Mouse (Mus musculus): ENCODE measurements around the gene Sympk. TPM values are rescaled to one million over a fixed set of nuclear protein-coding genes. Genes with fewer than 3 reads are reported as not detected.
A peak's percentile ranks its signal among the peaks of the same experiment; 100 is the strongest.

Gene Sympk
- polyA plus RNA-seq, 1 experiment from 2014 or later = 18.5 TPM

DNA sequence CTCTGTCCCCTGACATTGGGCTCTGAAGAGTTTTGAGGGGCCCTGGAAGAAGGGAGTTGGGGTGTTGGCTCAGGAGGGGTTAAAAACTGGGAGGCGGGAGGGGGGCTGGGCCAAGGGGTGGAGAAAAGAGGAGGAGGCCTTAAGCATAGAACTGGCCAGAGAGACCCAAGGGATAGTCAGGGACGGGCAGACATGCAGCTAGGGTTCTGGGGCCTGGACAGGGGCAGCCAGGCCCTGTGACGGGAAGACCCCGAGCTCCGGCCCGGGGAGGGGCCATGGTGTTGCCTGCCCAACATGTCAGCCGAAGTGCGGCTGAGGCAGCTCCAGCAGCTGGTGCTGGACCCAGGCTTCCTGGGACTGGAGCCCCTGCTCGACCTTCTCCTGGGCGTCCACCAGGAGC lies 59.5 kb downstream of the Sympk start, which contains the start of gene Dmpk:
TSS of gene Dmpk (plus strand) at position 149 of the 400 bp plus-strand sequence.
- no peak for DNase-seq (ENCODE audit: low spot score)

DNA sequence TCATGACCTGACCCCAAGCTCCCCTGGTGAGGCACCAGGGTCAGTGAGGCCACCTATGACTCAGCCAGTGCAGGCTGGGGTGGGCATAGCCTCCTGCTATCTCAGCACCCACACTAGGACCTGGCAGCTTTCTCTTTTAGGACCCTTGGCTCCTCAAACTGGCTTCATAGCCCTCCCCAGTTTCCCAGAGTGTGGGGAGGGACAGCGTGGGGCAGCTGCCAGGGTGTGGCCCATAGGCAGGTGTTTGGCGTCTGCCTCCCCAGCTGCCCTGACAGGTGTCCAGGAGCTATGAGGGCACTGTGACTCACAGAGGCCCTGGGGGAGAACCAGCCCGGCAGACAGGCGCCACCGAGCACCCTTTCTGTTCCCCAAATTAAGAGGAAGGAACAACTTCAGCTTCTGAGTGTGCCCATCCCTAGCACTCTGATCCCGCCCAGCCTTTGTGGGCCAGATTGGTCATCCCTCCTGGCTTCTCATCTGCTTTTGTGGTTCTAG lies 60.1 kb downstream of the Sympk start:
- DNase-seq (ENCODE audit: low spot score) = no peak

DNA sequence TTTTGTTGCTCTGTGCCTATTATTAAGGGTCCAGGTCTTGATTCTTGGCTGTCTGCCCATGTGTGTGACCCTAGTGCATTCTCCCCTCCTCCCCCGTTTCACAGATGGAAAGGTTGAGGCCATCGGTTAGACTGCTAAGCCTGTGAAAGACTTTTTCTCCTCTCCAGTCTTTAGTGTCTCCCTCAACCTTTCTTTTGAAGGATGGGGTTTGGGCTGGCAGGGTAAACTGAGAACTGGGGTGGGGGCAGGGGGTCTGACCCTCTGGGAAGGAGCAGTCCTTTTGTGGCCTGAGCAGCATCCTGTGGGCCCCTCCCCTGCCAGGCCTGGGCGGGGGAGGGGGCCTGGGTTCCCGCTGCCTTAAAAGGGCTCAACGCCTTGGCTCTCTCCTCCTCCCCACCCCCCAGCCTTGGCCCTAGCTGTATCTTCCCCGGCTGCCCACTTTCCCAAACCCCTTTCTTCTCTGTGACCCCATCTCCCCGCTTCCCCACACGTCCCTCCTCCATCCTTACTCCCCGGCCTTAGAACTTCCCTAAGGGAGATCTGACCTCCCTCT lies 60.8 kb downstream of the Sympk start:
- no peak for DNase-seq (ENCODE audit: low spot score)

DNA sequence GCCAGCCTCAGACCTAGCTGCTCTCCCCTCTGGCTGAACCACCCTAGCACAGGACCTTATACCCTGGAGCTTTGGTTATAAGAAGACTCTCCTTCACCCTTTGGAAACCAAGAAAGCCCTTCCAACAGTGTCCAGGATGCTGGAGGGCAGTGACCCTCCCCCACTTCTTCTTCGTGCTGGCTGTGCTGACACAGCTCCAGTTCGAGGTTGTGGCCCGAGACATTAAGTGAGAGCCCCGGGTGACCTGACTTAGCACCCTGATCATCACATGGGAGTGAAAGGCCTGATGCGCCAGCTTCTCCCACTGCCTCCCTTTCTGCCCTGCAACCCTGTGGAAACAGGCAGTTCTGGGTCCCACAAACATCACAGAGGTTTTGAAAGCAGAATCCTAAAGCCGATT lies 61.3 kb downstream of the Sympk start:
- no peak for DNase-seq (ENCODE audit: low spot score)

DNA sequence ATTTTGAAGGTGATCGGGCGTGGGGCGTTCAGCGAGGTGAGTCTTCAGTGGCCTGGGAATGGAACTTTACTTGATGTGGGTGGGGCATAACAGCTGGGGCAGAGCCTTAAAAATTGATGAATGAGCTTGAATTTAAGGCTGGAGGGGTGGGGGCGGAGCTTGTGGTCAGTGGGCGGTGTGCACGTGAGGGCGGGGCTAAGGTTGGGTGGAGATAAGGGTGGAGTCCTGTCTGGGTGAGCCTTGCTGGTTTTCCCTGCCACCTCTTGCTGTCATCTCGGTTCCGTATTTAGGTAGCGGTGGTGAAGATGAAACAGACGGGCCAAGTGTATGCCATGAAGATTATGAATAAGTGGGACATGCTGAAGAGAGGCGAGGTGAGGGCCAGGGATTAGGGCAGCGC lies 61.9 kb downstream of the Sympk start:
- no peak for DNase-seq (ENCODE audit: low spot score)

DNA sequence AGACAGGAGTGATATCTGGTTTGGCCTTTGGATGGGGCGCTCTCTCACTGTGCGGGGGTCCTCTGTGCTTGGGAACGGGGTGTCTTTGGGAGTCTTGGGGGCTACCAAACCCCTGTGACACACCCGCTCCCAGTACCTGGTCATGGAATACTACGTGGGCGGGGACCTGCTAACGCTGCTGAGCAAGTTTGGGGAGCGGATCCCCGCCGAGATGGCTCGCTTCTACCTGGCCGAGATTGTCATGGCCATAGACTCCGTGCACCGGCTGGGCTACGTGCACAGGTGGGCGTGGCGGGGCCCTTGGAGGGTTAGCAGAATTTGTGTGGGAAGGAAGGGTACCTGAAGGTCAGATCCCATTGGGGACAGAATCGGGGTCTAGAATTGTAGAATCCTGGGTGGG lies 62.6 kb downstream of the Sympk start:
- no peak for DNase-seq (ENCODE audit: low spot score)

DNA sequence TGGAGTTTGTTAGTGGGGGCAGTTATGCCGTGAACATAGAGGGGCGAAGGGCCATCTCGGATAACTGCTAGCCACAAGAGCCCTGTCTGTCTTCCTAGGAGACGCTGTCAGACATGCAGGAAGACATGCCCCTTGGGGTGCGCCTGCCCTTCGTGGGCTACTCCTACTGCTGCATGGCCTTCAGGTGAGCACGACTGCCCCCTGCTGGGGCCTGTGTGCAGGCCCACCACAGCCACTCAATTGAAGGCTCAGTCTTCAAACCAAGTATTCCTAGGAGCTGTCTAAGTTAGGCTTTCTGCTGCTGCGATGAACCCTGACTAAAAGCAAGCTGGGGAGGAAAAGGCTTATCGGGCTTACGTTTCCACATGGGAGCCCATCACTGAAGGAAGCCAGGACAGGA lies 64.6 kb downstream of the Sympk start:
- peak; percentile 77 for DNase-seq (ENCODE audit: low spot score)

DNA sequence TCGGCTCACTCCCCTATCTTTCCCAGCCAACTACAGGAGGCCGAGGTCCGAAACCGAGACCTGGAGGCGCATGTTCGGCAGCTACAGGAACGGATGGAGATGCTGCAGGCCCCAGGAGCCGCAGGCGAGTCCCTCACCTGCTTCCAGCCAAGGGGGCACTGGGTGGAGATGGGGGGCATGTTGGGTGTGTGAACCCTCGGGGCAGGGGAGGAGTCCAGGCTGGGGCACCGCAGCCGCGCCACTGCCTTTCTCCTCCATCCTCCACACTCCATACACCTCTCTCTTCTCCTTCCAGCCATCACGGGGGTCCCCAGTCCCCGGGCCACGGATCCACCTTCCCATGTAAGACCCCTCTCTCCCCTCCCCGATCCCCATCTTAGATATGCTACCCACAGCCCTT lies 67.7 kb downstream of the Sympk start:
- no peak for DNase-seq (ENCODE audit: low spot score)

DNA sequence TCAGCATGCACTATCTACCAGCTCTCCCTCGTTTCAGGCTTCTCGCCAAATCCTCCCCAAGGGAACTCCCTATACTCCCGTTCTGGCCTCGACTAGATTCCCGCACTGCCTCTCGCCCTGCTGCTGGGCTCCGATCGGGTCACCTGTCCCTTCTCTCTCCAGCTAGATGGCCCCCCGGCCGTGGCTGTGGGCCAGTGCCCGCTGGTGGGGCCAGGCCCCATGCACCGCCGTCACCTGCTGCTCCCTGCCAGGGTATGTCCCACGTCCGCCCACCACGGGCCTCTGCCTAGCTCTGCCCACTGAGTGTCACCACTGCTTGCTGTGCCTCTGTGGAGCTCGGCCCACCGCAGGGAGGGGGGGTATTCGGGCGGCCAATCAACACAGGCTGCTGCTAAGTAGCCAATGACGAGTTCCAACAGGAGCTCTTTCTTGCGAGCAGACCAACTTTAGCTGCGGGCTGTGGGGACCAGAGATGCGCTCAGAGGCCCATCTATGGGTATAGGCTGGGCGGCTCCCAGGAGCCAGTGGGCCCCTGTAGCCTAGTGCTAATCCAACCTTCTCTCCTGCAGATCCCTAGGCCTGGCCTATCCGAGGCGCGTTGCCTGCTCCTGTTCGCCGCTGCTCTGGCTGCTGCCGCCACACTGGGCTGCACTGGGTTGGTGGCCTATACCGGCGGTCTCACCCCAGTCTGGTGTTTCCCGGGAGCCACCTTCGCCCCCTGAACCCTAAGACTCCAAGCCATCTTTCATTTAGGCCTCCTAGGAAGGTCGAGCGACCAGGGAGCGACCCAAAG lies 68.4 kb downstream of the Sympk start:
- DNase-seq (ENCODE audit: low spot score) = no peak

DNA sequence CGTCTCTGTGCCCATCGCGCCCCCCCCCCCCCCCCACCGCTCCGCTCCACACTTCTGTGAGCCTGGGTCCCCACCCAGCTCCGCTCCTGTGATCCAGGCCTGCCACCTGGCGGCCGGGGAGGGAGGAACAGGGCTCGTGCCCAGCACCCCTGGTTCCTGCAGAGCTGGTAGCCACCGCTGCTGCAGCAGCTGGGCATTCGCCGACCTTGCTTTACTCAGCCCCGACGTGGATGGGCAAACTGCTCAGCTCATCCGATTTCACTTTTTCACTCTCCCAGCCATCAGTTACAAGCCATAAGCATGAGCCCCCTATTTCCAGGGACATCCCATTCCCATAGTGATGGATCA lies 69.0 kb downstream of the Sympk start:
- peak; percentile 89 for DNase-seq (ENCODE audit: low spot score)

DNA sequence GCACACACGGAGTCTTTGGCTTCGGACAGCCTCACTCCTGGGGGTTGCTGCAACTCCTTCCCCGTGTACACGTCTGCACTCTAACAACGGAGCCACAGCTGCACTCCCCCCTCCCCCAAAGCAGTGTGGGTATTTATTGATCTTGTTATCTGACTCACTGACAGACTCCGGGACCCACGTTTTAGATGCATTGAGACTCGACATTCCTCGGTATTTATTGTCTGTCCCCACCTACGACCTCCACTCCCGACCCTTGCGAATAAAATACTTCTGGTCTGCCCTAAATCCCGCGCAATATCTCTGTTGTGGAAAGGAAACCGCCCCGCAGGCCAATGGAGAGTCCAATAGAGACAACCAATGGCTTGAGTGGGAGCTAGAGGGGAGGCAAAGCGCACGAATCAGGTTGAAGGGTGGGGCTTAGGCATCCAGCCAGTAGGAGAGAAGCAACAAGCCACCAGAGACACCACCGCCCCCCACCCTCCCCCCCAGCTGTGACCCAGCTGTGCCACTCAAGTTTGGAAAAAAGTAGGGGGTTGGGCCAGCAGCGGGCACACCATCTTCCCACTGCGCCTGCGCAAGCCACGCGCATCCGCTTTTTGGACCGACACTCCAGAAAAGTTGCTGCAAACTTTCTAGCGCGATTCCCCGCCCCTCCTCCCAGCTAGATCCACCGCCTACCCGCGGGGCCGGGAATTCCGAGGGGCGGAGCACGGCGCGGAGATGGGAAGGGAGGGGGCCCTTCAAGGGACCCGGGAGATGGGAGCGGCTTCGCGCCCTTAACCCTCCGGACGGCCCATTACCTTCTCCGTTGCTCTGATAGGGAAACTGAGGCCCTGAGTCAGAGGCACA lies 69.6 kb downstream of the Sympk start:
- DNase-seq (ENCODE audit: low spot score) = peak; percentile 97

DNA sequence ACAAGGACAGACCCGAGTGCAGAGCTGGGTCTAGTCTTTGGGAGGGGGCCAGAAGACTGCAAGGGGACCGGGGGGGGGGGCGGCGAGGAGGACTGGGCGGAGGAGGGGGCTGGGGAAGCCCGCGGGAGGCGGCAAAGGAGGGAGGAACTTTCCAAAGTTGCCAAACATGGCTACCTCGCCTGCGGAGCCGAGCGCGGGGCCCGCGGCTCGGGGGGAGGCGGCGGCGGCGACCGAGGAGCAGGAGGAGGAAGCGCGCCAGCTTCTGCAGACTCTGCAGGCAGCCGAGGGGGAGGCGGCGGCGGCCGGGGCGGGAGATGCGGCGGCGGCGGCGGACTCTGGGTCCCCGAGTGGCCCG lies 70.3 kb downstream of the Sympk start, which contains the start of gene Six5:
TSS of gene Six5 (plus strand) at position 124 of the 355 bp plus-strand sequence.
- peak; percentile 66 for DNase-seq (ENCODE audit: low spot score)

DNA sequence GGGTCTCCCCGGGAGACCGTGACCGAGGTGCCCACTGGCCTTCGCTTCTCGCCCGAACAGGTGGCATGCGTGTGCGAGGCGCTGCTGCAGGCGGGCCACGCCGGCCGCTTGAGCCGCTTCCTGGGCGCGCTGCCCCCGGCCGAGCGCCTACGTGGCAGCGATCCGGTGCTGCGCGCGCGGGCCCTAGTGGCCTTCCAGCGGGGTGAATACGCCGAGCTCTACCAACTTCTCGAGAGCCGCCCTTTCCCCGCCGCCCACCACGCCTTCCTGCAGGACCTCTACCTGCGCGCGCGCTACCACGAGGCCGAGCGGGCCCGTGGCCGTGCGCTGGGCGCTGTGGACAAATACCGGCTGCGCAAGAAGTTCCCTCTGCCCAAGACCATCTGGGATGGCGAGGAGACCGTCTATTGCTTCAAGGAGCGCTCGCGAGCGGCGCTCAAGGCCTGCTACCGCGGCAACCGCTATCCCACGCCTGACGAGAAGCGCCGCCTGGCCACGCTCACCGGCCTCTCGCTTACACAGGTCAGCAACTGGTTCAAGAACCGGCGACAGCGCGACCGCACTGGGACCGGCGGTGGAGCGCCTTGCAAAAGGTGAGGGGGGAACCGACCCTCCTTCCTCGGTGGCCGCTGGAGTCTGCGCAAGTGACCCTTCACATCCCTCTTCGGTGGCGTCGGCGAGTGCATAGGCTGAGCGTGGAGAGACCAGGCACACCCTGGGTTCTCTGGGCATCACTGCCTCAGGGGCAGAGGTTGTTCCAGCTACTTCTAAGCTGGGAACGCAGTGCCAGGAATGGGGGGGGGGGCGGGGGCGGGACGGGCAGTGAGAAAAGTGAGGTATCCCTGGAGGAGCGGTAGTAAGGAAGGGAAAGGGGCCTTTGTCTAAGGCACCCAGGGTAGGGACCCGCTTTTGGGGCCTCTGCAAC lies 70.9 kb downstream of the Sympk start:
- DNase-seq (ENCODE audit: low spot score) = peak; percentile 48

DNA sequence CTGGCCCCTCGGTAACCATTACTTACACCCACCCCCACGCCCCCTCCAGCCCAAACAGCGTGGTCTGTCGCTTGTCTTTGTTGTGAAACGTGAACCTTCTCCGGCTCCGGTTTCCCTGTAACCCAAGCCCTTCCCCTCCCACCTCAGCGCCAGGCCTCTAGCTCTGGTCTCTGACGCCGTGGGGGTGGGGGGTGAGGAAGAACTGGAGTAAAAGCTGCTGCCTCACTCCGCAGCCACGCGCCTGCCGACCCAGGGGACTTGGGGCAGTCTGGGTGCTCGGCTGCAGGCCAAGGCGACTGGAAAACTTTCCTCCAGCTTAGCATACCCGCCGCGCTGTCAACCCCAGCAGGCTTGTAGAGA lies 71.6 kb downstream of the Sympk start:
- DNase-seq (ENCODE audit: low spot score) = no peak

DNA sequence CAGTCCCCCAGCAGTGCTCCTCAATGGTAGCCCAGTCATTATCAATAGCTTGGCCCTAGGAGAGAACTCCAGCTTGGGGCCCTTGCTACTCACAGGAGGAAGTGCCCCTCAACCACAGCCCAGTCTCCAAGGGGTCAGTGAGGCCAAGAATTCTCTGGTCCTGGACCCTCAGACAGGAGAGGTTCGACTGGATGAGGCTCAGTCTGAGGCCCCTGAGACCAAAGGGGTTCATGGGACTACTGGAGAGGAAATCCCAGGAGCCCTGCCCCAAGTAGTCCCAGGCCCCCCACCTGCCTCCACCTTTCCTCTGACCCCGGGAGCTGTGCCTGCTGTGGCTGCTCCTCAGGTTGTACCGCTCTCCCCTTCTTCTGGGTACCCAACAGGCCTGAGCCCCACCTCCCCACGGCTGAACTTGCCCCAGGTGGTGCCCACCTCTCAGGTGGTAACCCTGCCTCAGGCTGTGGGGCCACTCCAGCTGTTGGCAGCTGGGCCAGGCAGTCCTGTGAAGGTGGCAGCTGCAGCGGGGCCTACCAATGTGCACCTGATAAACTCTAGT lies 72.3 kb downstream of the Sympk start:
- DNase-seq (ENCODE audit: low spot score) = no peak

DNA sequence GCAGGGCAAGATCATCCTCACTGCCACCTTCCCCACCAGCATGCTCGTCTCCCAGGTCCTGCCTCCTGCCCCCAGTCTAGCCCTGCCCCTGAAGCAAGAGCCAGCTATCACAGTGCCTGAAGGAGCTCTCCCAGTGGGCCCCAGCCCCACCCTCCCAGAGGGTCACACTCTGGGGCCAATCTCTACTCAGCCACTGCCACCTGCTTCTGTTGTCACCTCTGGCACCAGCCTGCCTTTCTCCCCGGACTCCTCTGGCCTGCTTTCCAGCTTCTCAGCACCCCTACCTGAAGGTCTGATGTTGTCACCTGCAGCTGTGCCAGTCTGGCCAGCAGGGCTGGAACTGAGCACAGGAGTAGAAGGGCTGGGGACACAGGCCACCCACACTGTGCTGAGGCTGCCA lies 73.0 kb downstream of the Sympk start:
- no peak for DNase-seq (ENCODE audit: low spot score)

DNA sequence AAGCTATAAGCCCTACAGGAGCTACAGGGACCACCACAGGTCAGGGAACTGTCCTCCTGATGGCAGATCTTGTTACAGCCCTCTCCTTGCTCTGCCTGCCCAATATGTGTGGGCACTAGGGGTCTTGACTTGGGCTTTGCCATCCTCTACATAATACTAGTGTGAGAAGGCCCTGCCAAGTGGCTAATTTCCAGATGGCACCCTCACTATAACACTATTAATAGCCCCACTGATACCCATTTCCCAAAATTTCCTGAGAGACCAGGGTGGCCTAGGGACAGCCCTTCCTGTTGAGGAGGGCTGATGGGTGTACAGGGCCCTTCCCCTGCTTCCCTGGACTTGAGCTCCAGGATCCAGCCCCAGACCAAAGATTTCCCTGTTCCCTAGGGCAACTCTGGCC lies 73.7 kb downstream of the Sympk start:
- DNase-seq (ENCODE audit: low spot score) = no peak

DNA sequence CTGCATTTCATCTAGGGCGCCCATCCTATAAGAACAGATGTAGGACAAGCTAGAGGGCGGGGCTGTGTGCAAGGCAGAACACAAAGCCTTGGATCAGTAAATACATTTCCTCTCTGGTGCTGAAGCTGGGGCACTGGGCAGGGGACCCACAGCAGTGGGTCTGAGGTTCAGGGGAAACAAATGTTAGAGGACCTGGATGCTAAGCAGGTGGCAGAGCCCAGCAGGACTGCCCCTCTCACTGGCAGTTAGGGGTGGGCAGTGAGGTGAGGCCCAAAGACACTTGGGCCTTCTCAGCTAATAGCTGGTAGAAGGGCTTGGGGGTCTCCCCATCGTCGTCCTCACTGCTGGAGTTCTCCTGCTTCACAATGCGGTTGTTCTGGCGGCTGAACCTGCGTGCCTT lies 74.6 kb downstream of the Sympk start:
- DNase-seq (ENCODE audit: low spot score) = no peak

DNA sequence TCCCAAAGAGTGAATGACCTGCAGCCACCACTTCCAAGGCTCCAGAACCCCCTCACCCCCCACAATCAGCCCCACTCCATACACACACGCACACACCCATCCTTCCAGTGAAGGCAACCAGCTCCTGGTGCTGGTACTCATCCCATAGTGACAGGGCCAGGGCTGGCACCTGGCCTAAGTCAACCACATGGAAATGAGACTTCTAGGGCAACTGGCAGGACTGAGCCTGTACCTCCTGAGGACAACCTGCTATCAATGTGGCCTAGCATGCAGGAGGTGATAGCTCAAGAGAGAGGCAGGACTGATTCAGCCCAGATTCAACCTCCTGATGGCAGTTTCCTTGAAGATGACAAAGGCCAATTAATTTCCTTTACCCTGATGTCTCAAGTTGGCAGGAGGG lies 76.1 kb downstream of the Sympk start:
- no peak for DNase-seq (ENCODE audit: low spot score)

DNA sequence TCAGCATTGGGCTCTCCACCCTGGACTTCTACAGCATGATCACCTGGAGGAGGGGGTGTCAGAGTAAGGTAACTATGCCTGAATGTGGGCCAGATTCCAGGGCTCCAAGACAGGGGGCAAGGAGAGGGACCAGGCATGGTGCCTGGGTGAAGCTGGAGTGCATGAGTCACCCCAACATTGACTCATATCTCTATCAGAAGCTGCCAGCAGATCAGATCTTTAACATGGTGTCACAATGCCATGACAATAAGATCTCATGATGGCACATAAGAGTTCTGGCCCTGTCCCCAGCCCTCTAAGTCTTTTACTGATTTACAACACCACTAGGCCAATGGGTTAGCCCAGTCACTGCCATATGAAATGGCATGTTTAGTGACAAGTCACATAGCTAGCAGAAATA lies 79.6 kb downstream of the Sympk start:
- DNase-seq (ENCODE audit: low spot score) = no peak

Measured in thymus, postnatal 0 days (tissue).